Mouse (Mus musculus): ENCODE measurements around the gene Dars. TPM values are rescaled to one million over a fixed set of nuclear protein-coding genes. Genes with fewer than 3 reads are reported as not detected.

Gene Dars
- 108 and 109 TPM in 2 replicates for polyA plus RNA-seq (2014; fragmentation: Nextera tagmentation; extraction: Ambion mirVana)

GRCm38 (mm10) chr1:128416584-128417532 is at the start of gene Dars:
Gene Dars, minus strand, starts transcription at chr1:128417368.
- peak within 1 kb of the TSS; percentile 85 for H3K4me2 ChIP-seq
- H3K27me3 ChIP-seq (ENCODE audit: insufficient read depth, low read length): no peaks in the 10 kb centered on the region
- peaks cover 15% of the 10 kb centered on the region for H3K36me3 ChIP-seq (ENCODE audit: insufficient read depth)
- no peaks in the 10 kb centered on the region for H3K4me1 ChIP-seq (ENCODE audit: insufficient read depth)
- no peak for TF ChIP-seq CTCF (IDR thresholded peaks at IDR 0.05; ENCODE audit: low read depth)
- DNase-seq: peak; percentile 98
- peak within 1 kb of the TSS; percentile 99 for H3K9ac ChIP-seq
- WGBS: under 1% methylated on average over 66 of the region's 68 CpGs
- H3K9me3 ChIP-seq (ENCODE audit: low read depth, low read length): no peaks in the 10 kb centered on the region
- H3K27ac ChIP-seq (ENCODE audit: low read depth): peak within 1 kb of the TSS; percentile 95
- ATAC-seq (ENCODE audit: insufficient read depth): peak; percentile 93
- peak within 1 kb of the TSS; percentile 90 for H3K4me3 ChIP-seq (ENCODE audit: low read depth, low read length)

- Histone ChIP-seq H3K9ac (no peak overlapping the region), H3K27me3 (ENCODE audit: insufficient read depth, low read length) (no peaks in the 10 kb centered on the region), H3K27ac (ENCODE audit: low read depth) (no peak overlapping the region), H3K4me1 (ENCODE audit: insufficient read depth) (no peaks in the 10 kb centered on the region), H3K36me3 (ENCODE audit: insufficient read depth) (no peaks in the 10 kb centered on the region), H3K4me3 (ENCODE audit: low read depth, low read length) (no peak overlapping the region), H3K4me2 (no peak overlapping the region), H3K9me3 (ENCODE audit: low read depth, low read length) (no peaks in the 10 kb centered on the region)
- no peak for TF ChIP-seq CTCF (IDR thresholded peaks at IDR 0.05; ENCODE audit: low read depth)
- DNase-seq: no peak
- ATAC-seq (ENCODE audit: insufficient read depth): no peak
- WGBS: 29% methylated on average over 1 of the region's 1 CpGs
Measured at GRCm38 (mm10) chr1:128466828-128467227, 49.7 kb upstream of the Dars start.

- Histone ChIP-seq H3K9me3 (ENCODE audit: low read depth, low read length) (no peaks in the 10 kb centered on the region), H3K4me2 (no peak overlapping the region), H3K4me3 (ENCODE audit: low read depth, low read length) (no peak overlapping the region), H3K27ac (ENCODE audit: low read depth) (no peak overlapping the region), H3K4me1 (ENCODE audit: insufficient read depth) (no peaks in the 10 kb centered on the region), H3K9ac (no peak overlapping the region), H3K36me3 (ENCODE audit: insufficient read depth) (no peaks in the 10 kb centered on the region), H3K27me3 (ENCODE audit: insufficient read depth, low read length) (no peaks in the 10 kb centered on the region)
- ATAC-seq (ENCODE audit: insufficient read depth): no peak
- 79% methylated on average over 5 of the region's 5 CpGs for WGBS
- no peak for DNase-seq
- TF ChIP-seq CTCF (IDR thresholded peaks at IDR 0.05; ENCODE audit: low read depth): no peak
Measured at GRCm38 (mm10) chr1:128463478-128463877, 46.3 kb upstream of the Dars start.

GRCm38 (mm10) chr1:128462389-128462788 is 45.2 kb upstream of the Dars start:
- WGBS: 71% methylated on average over 3 of the region's 3 CpGs
- Histone ChIP-seq H3K27ac (ENCODE audit: low read depth) (no peak overlapping the region), H3K4me3 (ENCODE audit: low read depth, low read length) (no peak overlapping the region), H3K27me3 (ENCODE audit: insufficient read depth, low read length) (no peaks in the 10 kb centered on the region), H3K4me2 (no peak overlapping the region), H3K9ac (no peak overlapping the region), H3K4me1 (ENCODE audit: insufficient read depth) (no peaks in the 10 kb centered on the region), H3K9me3 (ENCODE audit: low read depth, low read length) (no peaks in the 10 kb centered on the region), H3K36me3 (ENCODE audit: insufficient read depth) (no peaks in the 10 kb centered on the region)
- DNase-seq (no peak), ATAC-seq (ENCODE audit: insufficient read depth) (no peak)
- TF ChIP-seq CTCF (IDR thresholded peaks at IDR 0.05; ENCODE audit: low read depth): no peak

- H3K36me3 ChIP-seq (ENCODE audit: insufficient read depth): no peaks in the 10 kb centered on the region
- H3K9me3 ChIP-seq (ENCODE audit: low read depth, low read length): no peaks in the 10 kb centered on the region
- no peak overlapping the region for H3K9ac ChIP-seq
- H3K27ac ChIP-seq (ENCODE audit: low read depth): no peak overlapping the region
- H3K27me3 ChIP-seq (ENCODE audit: insufficient read depth, low read length): no peaks in the 10 kb centered on the region
- DNase-seq (no peak), ATAC-seq (ENCODE audit: insufficient read depth) (no peak)
- 83% methylated on average over 6 of the region's 6 CpGs for WGBS
- no peaks in the 10 kb centered on the region for H3K4me1 ChIP-seq (ENCODE audit: insufficient read depth)
- H3K4me2 ChIP-seq: no peak overlapping the region
- no peak for TF ChIP-seq CTCF (IDR thresholded peaks at IDR 0.05; ENCODE audit: low read depth)
- no peak overlapping the region for H3K4me3 ChIP-seq (ENCODE audit: low read depth, low read length)
Measured at GRCm38 (mm10) chr1:128460780-128461179, 43.6 kb upstream of the Dars start.

GRCm38 (mm10) chr1:128459439-128459838 is 42.3 kb upstream of the Dars start:
- WGBS: 73% methylated on average over 1 of the region's 1 CpGs
- H3K27ac ChIP-seq (ENCODE audit: low read depth): no peak overlapping the region
- no peaks in the 10 kb centered on the region for H3K27me3 ChIP-seq (ENCODE audit: insufficient read depth, low read length)
- no peaks in the 10 kb centered on the region for H3K9me3 ChIP-seq (ENCODE audit: low read depth, low read length)
- no peaks in the 10 kb centered on the region for H3K36me3 ChIP-seq (ENCODE audit: insufficient read depth)
- DNase-seq (no peak), ATAC-seq (ENCODE audit: insufficient read depth) (no peak)
- no peak for TF ChIP-seq CTCF (IDR thresholded peaks at IDR 0.05; ENCODE audit: low read depth)
- H3K4me3 ChIP-seq (ENCODE audit: low read depth, low read length): no peak overlapping the region
- H3K9ac ChIP-seq: no peak overlapping the region
- H3K4me1 ChIP-seq (ENCODE audit: insufficient read depth): no peaks in the 10 kb centered on the region
- H3K4me2 ChIP-seq: no peak overlapping the region

- Histone ChIP-seq H3K9ac (no peak overlapping the region), H3K9me3 (ENCODE audit: low read depth, low read length) (no peaks in the 10 kb centered on the region), H3K4me3 (ENCODE audit: low read depth, low read length) (no peak overlapping the region), H3K36me3 (ENCODE audit: insufficient read depth) (no peaks in the 10 kb centered on the region), H3K4me2 (no peak overlapping the region), H3K27me3 (ENCODE audit: insufficient read depth, low read length) (no peaks in the 10 kb centered on the region), H3K4me1 (ENCODE audit: insufficient read depth) (no peaks in the 10 kb centered on the region), H3K27ac (ENCODE audit: low read depth) (no peak overlapping the region)
- TF ChIP-seq CTCF (IDR thresholded peaks at IDR 0.05; ENCODE audit: low read depth): no peak
- 73% methylated on average over 3 of the region's 3 CpGs for WGBS
- ATAC-seq (ENCODE audit: insufficient read depth) (no peak), DNase-seq (no peak)
Measured at GRCm38 (mm10) chr1:128459011-128459410, 41.8 kb upstream of the Dars start.
